Mouse (Mus musculus) stomach, postnatal 0 days (tissue): Measurements from ENCODE around the gene Susd6. TPM values are rescaled to one million over a fixed set of nuclear protein-coding genes. Genes with fewer than 3 reads are reported as not detected.
A peak's percentile ranks its signal among the peaks of the same experiment; 100 is the strongest.

Experiments used
- ATAC-seq: fragments of 200-750 bp; cut with Nextera tagmentation; 2 replicates; pipeline ENCODE4 v1.8.0; 2017; ENCODE audit not compliant: low FRiP score, low TSS enrichment
- DNase-seq: peaks from one replicate; pipeline ENCODE4 v3.0.0-alpha.2; 2016; ENCODE audit warnings: low spot score
- H3K27ac ChIP-seq: fragments of 300-500 bp; sonication (generic); replicated peaks from 2 replicates; pipeline ENCODE4 v1.5.1; 2014; ENCODE audit warnings: mild to moderate bottlenecking, control low read depth
- H3K27me3 ChIP-seq: fragments of 300-500 bp; sonication (generic); 2 replicates; pipeline ENCODE4 v1.6.1; 2014; ENCODE audit warnings: low read length; ENCODE audit not compliant: control insufficient read depth, insufficient read depth
- H3K36me3 ChIP-seq: fragments of 300-500 bp; sonication (generic); 2 replicates; pipeline ENCODE4 v1.6.1; 2014; ENCODE audit warnings: low read length, mixed read lengths; ENCODE audit not compliant: control insufficient read depth, insufficient read depth
- H3K4me1 ChIP-seq: fragments of 300-500 bp; sonication (generic); replicated peaks from 2 replicates; pipeline ENCODE4 v1.6.1; 2014; ENCODE audit warnings: antibody characterized with exemption; ENCODE audit not compliant: control insufficient read depth, insufficient read depth
- H3K4me2 ChIP-seq: fragments of 300-500 bp; sonication (generic); replicated peaks from 2 replicates; pipeline ENCODE4 v1.6.1; 2014; ENCODE audit warnings: low read depth, mild to moderate bottlenecking, control low read depth, moderate library complexity
- H3K4me3 ChIP-seq: fragments of 300-500 bp; sonication (generic); 2 replicates; pipeline ENCODE4 v1.5.1; 2014; ENCODE audit warnings: low read depth, low read length, control low read depth
- H3K9ac ChIP-seq: fragments of 300-500 bp; sonication (generic); 2 replicates; pipeline ENCODE4 v1.6.1; 2014; ENCODE audit warnings: mild to moderate bottlenecking, low read length, control low read depth, mixed read lengths
- H3K9me3 ChIP-seq: fragments of 300-500 bp; sonication (generic); 2 replicates; pipeline ENCODE4 v1.6.1; 2016; ENCODE audit warnings: low read length; ENCODE audit not compliant: control insufficient read depth
- CTCF ChIP-seq: IDR thresholded peaks from 2 replicates; pipeline ENCODE4 v1.5.1; 2016; ENCODE audit warnings: antibody characterized with exemption, low read depth, mild to moderate bottlenecking, moderate library complexity
- EP300 ChIP-seq: optimal IDR thresholded peaks from 2 replicates; pipeline ENCODE3; 2016; ENCODE audit warnings: antibody characterized with exemption
- WGBS: fragments of 180-500 bp; shearing (Covaris S2); extraction: QIAGEN DNeasy Blood & Tissue Kit; methylation state at CpG from one replicate; pipeline ENCODE4 v1.1.7; 2014; 5-methylcytosine and 5-hydroxymethylcytosine counted together
- polyA plus RNA-seq: library from polyadenylated mRNA; unstranded; fragments of >200 nt; fragmentation: Nextera tagmentation; extraction: Ambion mirVana; gene quantifications from 2 replicates; pipeline ENCODE4 v1.2.1, GENCODE M21; 2015

Gene Susd6
- polyA plus RNA-seq, 1 experiment from 2014 or later, result 12.3 TPM

DNA sequence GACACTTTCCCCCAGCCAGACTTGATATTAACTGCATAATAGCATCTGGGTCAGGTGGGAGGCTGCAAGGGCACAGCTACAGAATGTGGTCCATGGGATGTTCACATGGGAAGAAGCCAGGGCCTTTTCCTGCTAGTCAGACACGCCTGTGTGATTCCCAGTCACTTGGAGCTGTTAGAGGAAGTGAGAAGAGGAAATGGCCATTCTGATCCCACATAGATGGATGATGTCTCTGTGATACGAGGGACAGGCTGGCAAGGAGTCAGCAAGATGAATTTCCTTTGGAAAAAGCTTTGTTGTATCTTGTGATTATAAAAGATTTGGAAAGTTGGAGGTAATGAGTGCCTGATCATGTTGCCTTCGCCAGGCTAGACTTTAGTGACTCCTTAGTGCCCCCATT lies 76.8 kb downstream of the Susd6 start:
- no peaks in the 10 kb centered on the region for H3K9me3 ChIP-seq
- 74% methylated on average over 3 of the region's 3 CpGs for WGBS
- DNase-seq, result no peak
- H3K4me1 ChIP-seq, result no peaks in the 10 kb centered on the region
- H3K4me3 ChIP-seq, result no peak overlapping the region
- H3K36me3 ChIP-seq, result no peaks in the 10 kb centered on the region
- no peaks in the 10 kb centered on the region for H3K27me3 ChIP-seq
- no peak for ATAC-seq
- H3K27ac ChIP-seq, result no peak overlapping the region
- H3K9ac ChIP-seq, result no peak overlapping the region
- H3K4me2 ChIP-seq, result no peak overlapping the region
- TF ChIP-seq EP300 (no peak), CTCF (no peak)

DNA sequence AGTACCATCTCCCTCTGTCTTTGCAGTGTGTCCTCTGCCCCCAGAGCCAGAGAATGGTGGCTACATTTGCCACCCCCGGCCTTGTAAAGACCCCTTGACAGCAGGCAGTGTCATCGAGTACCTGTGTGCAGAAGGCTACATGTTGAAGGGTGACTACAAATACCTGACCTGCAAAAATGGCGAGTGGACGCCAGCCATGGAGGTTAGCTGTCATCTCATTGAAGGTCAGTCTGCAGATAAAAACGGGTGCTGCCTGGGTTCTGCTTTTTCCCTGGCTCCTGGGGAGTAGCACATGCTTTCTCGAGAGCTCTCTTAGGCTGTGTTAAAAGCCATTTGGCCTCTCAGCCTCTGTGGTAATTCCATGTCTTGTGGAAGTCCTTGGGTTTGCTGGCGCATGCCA lies 78.1 kb downstream of the Susd6 start:
- Histone ChIP-seq H3K4me1 (no peaks in the 10 kb centered on the region), H3K27me3 (no peaks in the 10 kb centered on the region), H3K9ac (no peak overlapping the region), H3K27ac (no peak overlapping the region), H3K4me3 (no peak overlapping the region), H3K36me3 (no peaks in the 10 kb centered on the region; the same call in 1 of the 2 replicates), H3K4me2 (no peak overlapping the region), H3K9me3 (no peaks in the 10 kb centered on the region)
- ATAC-seq, result no peak
- DNase-seq, result no peak
- no peak for TF ChIP-seq EP300
- TF ChIP-seq CTCF, result no peak
- 89% methylated on average over 7 of the region's 7 CpGs for whole genome bisulfite sequencing

DNA sequence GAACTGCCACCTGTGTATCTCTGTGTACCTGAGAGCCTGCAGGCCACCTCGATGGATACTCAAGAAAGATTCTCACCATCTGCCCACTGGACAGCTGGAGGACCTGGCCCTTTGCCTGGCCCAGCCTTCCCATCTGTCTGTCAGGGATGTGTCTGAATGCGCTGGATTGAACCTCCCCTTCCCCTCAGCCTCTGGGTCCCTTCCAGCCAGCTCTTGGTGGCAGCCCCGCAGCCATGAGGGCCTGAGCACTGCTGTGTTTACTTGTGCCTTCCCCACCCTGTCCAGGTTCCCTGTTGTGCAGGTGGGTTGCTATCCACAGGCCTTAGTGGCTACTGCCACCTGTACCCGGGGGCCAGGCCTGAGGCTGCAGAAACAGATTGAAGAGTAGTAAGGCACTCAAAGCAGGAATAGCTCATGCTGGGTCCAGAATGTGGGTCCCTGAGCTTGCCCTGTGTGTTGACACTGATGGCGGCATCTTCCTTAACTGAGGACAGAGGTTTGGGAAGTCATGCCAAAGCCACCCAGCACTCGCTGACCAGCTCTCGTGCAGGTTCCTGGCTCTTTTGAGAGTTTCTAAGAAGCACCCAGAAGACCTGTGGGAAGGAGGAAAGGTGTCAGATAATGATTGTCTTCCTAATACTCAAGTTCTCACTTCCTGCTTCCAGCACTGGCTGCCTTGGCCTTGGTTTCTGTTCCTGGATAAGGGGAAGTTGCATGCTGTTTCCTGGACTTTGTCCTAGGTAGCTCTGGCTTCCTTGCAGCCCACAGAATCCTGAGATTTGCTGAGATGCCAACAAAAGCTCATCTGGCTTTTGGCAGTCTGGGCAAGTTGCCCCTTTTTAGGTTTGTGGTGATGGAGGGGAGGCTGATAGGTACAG lies 87.1 kb downstream of the Susd6 start:
- Histone ChIP-seq H3K27ac (no peak overlapping the region; the same call in 1 of the 2 replicates), H3K4me1 (0 out of 2 replicates have a peak, but pooled peaks cover 3% of the 10 kb centered on the region), H3K36me3 (peaks cover 15% of the 10 kb centered on the region), H3K4me2 (no peak overlapping the region), H3K27me3 (no peaks in the 10 kb centered on the region), H3K4me3 (no peak overlapping the region), H3K9ac (no peak overlapping the region), H3K9me3 (no peaks in the 10 kb centered on the region)
- WGBS, result 75% methylated on average over 7 of the region's 7 CpGs
- no peak for DNase-seq
- TF ChIP-seq EP300, result no peak
- no peak for TF ChIP-seq CTCF
- ATAC-seq, result 0 out of 2 replicates have a peak, but pooled peaks have one; percentile 16

DNA sequence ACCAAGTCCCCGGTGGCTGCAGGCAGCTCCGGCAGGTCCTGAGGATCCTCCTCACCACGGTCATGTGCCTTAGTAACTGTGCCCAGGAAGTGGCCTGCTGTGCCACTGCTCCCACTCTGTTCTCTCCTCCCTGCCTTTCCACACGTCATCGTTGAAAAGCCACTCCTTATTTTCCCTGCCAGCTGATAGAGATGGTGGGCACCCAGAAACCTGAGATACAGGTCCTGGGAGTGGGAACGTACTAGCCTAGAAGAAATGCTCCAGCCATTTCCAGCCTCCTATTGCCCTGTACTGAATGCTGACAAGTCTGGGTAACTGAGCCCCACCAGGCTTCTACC lies 87.8 kb downstream of the Susd6 start:
- no peak for ATAC-seq
- H3K9ac ChIP-seq, result no peak overlapping the region
- H3K4me1 ChIP-seq, result 0 out of 2 replicates have a peak, but pooled peaks cover 3% of the 10 kb centered on the region
- H3K4me3 ChIP-seq, result no peak overlapping the region
- 71% methylated on average over 6 of the region's 6 CpGs for WGBS
- H3K4me2 ChIP-seq, result no peak overlapping the region
- no peak for DNase-seq
- TF ChIP-seq CTCF (no peak), EP300 (no peak)
- no peaks in the 10 kb centered on the region for H3K27me3 ChIP-seq
- no peak overlapping the region for H3K27ac ChIP-seq
- H3K36me3 ChIP-seq, result peaks cover 15% of the 10 kb centered on the region
- no peaks in the 10 kb centered on the region for H3K9me3 ChIP-seq

DNA sequence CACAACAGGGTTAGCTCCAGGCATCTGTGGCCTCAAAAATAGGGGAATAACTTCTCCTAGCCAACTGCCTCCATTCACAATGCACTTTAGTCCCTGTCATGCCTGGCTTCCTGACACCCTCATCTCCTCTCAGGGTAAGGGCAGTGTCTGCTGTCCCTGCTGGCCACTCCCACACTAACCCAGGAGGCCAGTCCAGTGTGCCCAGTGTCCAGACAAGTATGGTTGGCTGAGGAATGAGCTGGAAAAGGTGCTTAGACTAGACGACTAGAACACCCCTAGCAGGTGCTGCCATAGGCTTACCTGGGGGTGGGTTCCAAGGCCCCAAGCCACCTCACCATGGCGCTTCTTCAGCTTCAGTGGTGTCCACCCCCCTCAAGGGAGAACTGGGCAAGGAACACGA lies 88.3 kb downstream of the Susd6 start:
- no peak overlapping the region for H3K4me3 ChIP-seq
- peaks cover 15% of the 10 kb centered on the region for H3K36me3 ChIP-seq
- H3K9ac ChIP-seq, result no peak overlapping the region
- H3K27ac ChIP-seq, result peak overlapping the region; percentile 30; the same call in 1 of the 2 replicates
- DNase-seq (no peak), ATAC-seq (no peak)
- no peaks in the 10 kb centered on the region for H3K9me3 ChIP-seq
- no peaks in the 10 kb centered on the region for H3K27me3 ChIP-seq
- 80% methylated on average over 3 of the region's 3 CpGs for WGBS
- 0 out of 2 replicates have a peak, but pooled peaks cover 3% of the 10 kb centered on the region for H3K4me1 ChIP-seq
- no peak overlapping the region for H3K4me2 ChIP-seq
- TF ChIP-seq CTCF (no peak), EP300 (no peak)

DNA sequence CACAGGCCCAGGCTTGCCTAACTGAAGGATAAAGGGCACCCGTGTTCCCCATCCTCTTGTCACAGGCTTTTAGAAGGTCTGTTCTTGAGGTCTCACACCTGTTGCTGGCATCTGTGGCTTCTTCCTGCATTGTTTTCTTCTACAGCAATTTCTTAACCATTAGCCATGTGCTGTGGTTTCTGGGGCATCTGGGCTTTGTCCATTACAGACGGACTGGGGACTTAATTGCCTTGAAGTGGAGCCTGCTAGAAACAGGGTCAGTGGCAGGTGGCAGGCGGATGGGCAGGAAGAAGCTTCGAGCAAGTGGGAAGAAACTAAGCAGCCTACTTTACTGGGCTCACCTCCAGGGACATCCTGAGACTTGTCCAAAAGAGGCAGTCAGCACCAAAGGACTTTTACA lies 89.0 kb downstream of the Susd6 start:
- Histone ChIP-seq H3K9ac (no peak overlapping the region), H3K27me3 (no peaks in the 10 kb centered on the region), H3K4me2 (no peak overlapping the region), H3K9me3 (no peaks in the 10 kb centered on the region), H3K27ac (peak overlapping the region; percentile 30; the same call in 1 of the 2 replicates), H3K4me3 (no peak overlapping the region), H3K4me1 (0 out of 2 replicates have a peak, but pooled peaks cover 3% of the 10 kb centered on the region), H3K36me3 (peaks cover 9% of the 10 kb centered on the region)
- ATAC-seq, result no peak
- 36% methylated on average over 4 of the region's 4 CpGs for WGBS
- no peak for DNase-seq
- TF ChIP-seq EP300 (no peak), CTCF (no peak)
